Mouse (Mus musculus): ENCODE measurements at regions not wholly inside any gene's neighbourhood (a gene's known extent, or its start where the extent isn't known, plus 50 kb on each side); places are given as distances from the start of the nearest gene placed in this dataset.

DNA sequence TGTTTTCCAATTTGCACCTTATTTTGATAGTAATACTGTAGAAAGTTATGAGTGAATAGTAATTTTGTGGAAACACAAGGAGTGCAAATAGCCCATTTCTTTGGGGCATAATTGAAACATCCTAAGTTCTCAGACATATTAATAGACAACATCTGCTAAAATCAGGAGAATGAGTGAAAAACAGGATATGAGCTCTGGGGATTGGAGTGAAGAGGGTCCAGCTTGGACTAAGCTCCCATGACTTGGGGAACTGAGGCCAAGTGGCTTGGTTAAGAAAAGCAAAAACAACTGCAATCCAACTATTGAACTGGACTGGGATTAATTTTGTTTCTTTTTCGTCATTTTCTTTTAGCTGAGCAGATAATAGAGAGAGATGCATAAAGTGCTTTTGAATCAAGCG, 240.7 kb downstream of the Slc30a10 start:
- no peak for DNase-seq (ENCODE audit: low spot score)

DNA sequence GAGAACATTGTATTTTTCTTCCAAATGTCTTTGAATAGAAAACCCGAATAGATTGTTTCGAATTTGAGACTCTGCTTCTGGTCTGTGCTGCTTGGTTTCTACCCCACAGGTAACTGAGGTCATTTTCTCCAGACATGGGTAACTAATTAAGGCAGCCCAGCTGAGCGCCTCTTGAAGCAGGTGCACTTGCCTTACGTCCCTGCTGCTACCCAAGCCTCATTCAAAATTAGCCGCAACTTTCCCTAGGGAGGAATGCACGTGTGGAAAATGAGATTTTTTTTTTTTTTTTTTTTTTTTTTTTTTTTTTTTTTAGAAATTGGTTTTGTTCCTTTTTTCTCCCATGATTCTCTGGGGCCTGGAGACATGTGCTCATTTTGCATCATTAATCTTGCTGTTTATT, 245.1 kb downstream of the Slc30a10 start:
- DNase-seq (ENCODE audit: low spot score) = no peak

DNA sequence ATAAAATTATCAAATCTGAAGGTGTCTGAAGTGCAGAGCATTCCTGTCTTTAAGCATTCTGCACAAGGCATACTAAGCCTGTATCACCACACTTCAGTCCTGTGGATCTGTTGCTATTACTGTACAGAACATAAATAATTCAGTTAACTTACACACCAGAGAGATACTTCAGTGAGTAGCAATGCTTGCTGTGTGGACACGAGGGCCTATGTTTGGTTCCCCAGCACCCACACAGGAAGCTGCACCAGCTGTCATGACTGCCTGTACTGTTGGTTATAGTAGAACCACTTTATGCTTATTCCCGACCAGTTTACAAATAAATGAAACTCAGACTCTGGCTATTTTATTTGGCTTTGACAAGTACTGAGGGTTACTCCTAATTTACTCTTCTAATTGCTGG, 271.7 kb downstream of the Slc30a10 start:
- no peak for DNase-seq (ENCODE audit: low spot score)

DNA sequence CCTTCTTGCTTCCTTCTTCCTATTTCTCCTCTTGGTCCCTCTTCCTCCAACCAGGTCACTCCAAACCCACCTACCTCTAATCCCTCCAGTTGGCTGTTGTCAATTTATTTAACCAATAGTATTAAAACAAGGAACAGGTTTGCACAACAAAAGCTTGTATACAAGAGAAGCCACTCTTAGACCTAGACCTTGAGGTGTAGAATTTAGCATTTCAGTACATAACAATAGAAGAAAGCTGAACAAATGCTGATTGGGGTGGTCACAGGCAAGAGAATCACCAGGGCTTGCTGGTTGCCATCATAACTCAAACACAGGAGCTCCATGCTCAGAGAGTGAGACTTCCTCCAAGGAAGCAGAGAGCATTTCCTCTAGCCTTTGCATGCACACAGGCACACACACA, 272.2 kb downstream of the Slc30a10 start:
- no peak for DNase-seq (ENCODE audit: low spot score)

DNA sequence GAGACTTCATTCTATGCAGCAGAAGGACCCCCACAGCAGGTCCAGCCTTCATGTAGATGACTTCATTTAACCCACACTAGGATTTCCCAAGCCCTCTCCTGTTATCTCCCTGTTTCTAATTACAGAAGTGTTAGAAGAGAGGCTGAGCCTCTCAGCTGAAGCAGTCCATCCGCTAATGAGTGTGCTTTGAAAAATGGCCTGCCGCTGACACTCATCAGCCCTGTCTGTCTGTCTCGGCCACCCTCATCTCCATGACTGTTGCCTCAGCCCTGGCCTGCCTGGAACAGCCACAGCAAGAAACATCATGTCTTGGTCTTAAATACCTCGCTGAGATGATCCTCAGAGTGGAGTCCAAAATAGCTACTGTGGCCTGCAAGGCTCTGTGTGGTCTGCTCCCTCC, 273.1 kb downstream of the Slc30a10 start:
- DNase-seq (ENCODE audit: low spot score) = no peak

DNA sequence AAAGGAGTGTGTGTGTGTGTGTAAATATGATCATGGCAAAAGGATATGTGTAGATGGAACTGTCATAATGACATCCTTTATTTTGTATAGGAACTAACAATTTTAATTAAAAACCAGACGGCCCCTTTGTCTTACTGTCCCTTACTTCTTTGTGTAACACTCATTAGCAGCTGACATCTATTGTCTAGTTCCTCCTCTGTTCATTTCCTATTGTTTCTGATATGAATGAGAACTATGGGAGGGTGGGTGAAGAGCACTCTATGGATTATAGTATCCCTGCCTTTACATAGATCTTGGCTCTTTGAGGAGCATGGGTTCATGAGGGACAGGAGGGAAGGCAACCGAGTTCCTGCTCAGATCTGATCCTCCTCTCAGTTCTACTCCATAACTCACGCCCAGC, 273.8 kb downstream of the Slc30a10 start:
- no peak for DNase-seq (ENCODE audit: low spot score)

DNA sequence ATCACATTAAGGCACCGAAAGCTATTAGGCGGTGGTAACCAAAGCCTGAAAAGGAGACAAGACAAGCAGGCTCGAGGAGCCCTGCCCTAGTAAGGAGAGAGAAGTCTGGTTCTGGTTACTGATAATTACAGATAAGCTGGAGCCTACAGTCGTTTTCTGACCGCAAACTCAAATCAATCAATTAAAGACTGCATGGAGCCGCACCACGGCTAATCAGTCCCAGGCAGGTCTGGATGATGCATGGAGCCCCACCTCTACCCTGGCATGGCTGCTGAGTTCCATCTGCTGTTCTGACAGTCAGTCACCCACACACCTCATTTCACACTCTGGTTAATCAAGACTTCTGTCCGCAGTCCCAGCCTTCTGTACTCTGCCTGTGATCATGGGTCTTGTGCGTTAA, 276.4 kb downstream of the Slc30a10 start:
- no peak for DNase-seq (ENCODE audit: low spot score)

DNA sequence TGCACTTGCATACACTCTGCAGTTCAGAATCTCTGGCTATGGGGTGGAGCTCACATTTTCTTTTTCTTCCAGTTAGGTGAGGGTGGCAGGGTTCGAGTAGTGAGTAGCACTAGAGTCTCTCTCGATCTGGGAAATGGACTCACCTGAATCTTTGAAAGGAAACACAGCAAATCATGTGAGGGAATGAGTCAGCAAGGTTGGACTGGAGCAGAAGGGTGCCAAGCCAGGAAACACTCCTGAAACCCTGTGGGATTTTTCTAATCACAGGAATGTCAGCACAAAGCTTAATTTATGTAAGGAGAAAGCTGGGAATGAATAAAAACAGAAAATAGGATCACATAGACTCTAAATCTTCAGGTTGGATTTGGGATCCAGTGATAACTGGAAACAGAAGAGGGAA, 282.1 kb downstream of the Slc30a10 start:
- no peak for DNase-seq (ENCODE audit: low spot score)

DNA sequence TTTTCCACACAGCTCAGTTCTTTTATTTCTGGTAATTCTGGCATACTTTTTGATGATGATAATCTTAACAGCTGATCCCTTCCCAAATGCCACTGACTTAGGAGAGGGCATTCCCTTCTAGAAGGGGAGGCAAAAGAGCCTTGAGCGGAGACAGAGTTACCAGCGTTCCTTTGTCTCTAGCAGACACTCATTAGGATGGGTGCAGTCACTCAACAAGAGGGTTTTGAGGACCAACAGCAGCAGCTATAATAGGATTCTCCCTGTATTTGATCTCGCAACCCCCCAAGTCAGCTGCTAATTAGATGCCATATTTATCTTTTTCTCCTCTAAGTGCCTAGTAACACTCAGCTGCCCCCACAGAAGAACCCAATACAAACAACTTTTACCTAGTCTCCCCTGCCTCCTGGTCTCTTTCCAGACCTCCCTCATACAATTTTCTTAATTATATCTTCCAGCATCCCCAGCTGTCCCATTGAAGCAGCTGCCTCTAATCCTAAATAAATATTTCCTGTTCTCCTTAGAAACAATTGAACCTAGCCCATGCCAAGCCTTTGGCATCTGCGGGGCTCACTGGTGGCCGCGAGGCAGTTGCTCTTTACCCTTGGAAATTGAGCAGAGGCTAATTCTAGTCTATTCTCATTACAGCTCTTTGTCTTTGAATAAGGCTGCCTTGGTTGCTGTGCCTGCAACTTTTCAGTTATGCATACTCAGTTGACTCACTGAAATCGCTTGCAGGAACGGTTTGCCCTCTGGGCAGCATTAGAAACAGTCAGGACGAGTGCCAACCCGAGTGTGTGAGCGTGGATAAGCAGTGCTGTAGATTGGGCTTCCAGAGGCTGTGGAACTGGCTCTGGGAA, 286.6 kb downstream of the Slc30a10 start:
- DNase-seq (ENCODE audit: low spot score) = no peak

DNA sequence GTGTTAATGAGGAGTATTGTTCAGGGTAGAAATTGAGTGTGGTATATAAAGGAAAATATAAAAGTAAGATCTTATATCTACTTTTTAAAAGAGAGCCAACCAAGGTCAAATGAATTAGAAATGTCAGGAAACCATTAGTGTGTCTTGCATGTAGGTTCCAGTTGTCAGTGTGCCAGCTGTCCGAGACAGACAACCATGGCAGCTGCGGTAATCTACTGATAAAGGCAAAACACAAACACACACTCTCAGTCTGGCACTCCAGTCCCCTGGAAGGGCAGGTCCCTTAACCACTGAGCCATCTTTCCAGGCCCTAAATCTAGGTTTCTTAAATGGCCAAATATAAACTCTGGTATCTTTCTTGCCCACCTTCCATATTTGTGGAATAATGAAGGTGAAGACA, 294.6 kb downstream of the Slc30a10 start:
- no peak for DNase-seq (ENCODE audit: low spot score)

DNA sequence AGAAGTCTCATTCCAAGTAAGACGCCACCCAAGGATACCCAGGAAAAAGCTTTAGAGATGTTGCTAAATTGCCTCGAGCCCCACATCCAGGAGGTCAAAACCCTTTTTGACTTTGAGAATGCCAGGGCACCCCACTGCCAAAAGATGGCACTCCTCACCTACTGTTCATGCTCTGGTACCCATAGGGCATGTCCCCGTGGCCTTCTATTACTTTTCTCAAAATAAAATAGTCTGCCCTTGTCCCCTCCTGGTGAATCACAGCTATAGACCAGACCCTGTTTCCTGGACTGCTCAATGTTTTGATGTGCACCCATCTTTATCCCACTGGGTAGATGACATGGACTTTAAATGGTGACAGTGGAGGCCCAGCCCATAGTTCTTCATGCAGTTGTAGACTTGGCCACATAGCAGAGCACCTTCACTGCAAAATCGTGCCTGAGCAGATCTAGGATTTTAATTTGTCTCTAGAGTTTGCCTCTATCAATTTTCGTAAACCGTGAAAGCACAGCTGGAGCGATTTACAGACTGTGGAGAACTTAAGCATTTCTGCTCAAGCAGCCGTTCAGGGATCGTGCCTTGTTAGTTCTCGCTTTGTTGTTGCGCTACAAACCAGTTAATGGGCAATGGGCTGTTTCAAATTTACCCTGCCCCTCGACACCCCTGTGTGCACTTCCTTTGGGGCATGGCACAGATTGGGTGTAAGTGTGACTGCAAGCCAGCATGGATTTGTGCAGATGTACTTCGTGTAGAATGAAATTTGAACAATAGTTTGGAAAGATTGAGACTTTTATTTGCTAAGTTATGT, 300.0 kb downstream of the Slc30a10 start:
- no peak for DNase-seq (ENCODE audit: low spot score)

DNA sequence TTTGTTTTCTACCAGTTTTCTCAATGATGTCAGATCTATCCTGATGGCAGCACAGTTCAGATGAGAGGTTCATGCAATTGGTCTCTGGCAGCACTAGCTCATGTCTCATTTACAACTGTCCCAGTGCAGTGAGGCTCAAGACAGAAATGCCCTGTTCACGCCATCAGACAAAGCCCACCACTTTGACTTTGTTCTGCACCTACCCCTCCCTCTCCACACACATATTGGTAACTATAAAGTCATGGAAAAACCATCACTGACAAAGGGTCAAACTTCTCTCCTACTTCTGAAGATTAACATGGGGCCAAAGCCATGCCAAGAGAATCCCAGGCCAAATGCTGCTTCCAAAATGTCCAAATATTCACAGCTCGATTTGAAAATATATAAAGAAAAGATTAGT, 302.7 kb downstream of the Slc30a10 start:
- DNase-seq (ENCODE audit: low spot score) = no peak

DNA sequence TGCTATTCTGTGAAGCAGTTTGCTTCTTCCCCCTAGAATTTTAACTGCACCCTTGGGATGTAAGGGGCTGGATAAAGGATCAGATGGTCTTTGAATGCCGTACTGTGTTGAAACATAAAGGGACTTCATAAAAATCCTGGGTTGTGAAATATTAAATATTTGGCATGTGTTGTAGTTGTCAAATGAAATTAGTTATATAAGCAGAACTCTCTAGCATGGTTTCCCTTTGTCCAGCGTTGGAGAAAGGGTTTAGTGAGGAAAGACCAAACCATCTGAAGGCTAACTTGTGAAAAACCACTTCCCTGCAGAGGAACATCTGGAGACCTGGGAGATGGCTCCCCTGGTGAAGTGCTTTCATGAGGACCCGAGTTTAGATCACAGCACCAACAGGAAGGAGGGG, 319.6 kb downstream of the Slc30a10 start:
- DNase-seq (ENCODE audit: low spot score) = no peak

DNA sequence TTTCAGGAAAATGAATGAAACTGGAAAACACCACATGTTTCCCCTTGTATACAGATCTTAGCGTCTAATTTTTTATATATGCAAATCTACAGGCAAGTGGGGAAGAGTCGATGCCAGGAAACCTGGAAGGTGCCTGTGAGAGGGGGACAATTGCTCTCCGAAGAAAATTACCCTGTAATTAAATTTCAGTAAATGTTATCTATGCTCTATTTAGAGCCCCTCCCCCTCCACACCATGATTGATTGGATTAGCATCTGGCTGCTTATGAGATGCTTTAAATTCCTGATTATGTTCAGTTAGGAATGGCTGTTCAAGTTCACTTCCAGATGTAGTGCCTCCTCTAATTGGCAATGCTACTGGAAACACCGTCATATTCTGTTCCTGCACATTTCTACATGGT, 325.0 kb downstream of the Slc30a10 start:
- no peak for DNase-seq (ENCODE audit: low spot score)

DNA sequence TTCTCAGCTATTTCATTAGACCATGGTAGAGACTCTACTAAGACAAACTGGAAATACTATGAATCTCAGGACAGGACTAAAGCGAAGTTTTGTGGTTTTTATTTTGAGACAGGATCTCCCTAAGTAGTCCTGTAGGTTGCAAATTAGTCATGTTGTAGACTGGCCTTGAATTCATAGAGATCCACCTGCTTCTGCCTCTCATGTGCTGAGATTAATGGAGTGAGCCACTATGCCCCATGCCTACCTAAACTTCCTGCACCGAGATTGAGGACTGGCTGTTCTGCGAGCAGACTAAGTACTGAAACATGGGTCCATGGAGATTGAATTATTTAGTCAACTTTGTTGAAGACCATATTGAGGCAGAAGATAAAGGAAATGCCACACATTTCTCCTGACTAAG, 315.0 kb downstream of the Lyplal1 start:
- DNase-seq (ENCODE audit: low spot score) = no peak

DNA sequence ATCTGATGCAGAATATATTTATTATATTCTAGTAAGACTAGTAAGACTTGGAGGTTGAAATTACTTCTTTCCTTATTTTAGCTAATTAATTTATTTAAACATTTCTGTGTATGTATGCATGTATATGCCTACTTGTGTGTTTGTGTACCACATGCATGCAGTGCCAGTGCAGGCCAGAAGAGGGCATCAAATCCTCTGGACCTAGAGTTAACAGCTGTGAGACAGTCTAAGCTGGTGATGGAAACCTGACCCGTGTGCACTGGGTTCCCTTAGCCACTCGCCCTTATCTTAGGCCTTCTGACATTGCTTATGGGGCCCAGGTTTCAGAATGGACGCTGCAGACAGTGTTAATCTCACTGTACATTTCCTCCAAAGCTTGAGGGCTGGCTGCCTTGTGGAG, 302.2 kb downstream of the Lyplal1 start:
- no peak for DNase-seq (ENCODE audit: low spot score)

DNA sequence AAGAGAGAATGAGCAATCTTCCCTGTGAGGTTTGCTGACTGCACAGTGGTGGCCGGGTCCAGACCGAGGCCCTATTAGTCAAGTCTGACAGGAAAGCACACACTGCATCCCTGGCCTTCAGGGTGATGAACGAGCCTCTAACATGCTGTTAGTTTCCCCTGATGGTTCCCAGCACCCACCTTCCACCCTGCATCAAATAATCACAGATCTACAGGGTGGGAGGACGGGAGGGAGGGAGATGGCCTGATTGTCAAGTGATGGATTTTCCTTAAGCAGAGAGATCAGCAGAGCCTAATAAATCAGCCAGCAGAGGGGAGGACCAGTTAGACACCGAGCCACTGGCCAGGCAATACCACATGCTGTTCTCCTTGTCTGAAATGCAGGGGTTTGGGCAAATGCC, 298.1 kb downstream of the Lyplal1 start:
- no peak for DNase-seq (ENCODE audit: low spot score)

DNA sequence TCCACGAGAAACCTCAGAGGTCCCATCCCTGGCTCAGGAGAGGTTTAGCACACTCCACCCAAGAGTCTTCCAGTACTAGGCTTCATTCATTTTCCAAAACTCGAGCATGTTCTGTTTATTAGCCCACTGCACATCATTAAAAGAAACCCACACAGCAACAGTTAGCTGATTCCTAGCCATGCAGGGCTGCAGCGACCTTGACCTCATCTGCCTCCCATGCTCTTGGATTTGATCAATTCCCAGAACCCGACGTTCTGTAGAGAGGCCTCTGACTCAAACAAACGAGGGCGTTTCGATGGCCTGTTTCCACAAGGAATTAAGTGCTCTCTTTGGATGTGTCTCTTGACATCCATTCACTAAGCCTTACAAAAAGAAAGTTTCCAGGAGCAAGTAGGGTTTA, 294.9 kb downstream of the Lyplal1 start:
- no peak for DNase-seq (ENCODE audit: low spot score)

DNA sequence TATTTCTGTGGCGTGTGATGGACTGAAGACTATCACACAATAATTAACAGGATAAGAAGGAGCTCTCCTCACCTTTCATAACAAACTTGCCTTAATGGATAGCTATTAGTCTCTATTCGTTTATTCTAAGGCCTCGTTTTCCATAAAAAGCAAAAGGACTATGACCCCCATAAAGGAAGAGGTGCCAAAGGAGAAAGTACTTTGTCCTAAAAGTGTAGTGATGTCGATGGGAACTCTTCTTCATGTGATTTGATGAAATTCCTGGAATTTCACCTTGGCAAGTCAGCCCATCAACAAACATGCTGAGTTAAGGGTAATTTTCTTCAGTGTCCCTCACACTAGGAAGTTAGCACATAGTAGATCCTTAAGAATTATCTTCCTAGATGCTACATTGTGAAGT, 293.9 kb downstream of the Lyplal1 start:
- DNase-seq (ENCODE audit: low spot score) = no peak

DNA sequence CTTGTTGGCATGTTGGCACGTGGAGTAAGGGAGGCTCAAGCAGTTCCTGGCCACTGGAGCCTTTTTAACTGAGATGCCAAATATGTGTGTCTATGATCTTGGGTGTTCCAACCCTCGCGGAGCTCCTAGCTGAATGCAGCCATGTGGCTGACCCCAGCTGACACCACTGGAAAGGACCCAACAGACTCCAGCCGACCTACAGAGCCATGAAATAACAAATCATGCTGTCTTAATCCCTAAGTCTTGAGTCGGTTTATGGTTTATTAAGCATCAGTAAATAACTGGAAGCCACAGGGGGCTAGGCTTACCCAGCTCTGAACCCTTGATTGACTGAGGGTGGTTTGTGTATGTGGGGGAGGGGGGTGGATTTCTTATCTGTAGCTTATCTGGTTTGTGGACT, 293.2 kb downstream of the Lyplal1 start:
- no peak for DNase-seq (ENCODE audit: low spot score)

DNA sequence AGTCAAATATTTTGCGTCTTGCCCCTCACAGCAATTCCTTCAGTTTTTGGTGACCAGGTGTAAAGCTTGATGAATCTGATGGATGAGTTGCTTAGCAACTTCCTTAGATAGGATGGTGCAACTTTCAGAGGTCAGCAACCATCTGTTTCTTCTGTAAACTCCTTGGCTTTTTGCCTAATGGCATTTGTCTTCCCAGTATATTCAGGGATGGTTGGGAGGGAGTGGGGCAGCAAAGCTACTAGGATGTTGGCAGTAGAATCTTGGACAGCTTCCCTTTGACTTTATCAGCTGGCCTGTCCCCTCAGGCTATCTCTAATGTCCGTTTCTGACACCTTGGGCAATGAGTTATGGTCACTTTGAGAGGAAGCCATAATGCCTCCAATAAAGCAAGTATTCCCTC, 289.1 kb downstream of the Lyplal1 start:
- DNase-seq (ENCODE audit: low spot score) = no peak

DNA sequence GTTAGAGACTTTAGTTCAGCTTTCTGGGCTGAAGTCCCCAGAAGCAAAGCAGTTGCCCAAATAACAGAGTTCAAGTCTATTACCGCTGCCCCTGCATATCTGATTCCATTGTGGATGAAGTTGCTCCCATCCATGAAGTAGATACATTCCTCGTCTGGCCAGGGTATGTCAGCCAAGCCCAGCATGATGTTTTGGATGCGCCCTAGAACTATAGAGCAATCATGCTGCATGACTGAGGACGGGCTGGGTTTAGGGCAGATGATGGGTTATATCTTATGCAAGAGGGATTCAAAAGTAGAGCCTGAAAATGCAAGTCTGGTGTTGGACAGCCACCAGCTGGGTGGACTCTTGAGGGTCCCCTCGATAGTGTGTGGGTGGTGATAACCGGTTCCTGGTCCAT, 288.6 kb downstream of the Lyplal1 start:
- DNase-seq (ENCODE audit: low spot score) = no peak

DNA sequence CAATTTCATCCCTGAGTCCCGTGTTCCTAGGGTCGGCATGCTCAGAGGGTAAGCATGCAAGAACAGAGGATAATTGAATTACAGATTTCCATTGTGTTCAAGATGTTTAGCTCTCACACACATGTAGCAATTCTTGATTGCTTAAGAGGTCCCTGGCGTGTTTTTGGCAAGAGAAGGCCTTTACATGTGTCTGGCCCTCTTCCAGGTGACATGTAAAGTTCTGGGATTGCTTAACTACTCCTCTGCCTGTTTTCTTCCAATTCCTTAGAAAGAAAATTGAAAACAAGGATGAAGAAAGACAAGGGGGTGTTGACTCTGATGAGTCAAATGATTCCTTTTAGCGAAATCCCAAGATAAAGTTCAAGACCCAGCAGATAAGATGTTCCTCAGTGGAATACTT, 285.1 kb downstream of the Lyplal1 start:
- no peak for DNase-seq (ENCODE audit: low spot score)

Data from thymus, postnatal 0 days (tissue).